Mouse (Mus musculus) liver, postnatal 0 days (tissue): Measurements from ENCODE around the gene Hnrnpdl. TPM values are rescaled to one million over a fixed set of nuclear protein-coding genes. Genes with fewer than 3 reads are reported as not detected.

Experiments used
- ATAC-seq: fragments of 200-750 bp; cut with Nextera tagmentation; 2 replicates; pipeline ENCODE4 v1.8.0; 2017; ENCODE audit warnings: mild to moderate bottlenecking, moderate library complexity
- DNase-seq: peaks from one replicate; pipeline ENCODE4 v3.0.0-alpha.2; 2016
- H3K27ac ChIP-seq: fragments of 300-500 bp; sonication (generic); 2 replicates; pipeline ENCODE4 v1.5.1; 2014; ENCODE audit warnings: antibody characterized with exemption, moderate library complexity, mild to moderate bottlenecking, low read depth
- H3K27me3 ChIP-seq: fragments of 300-500 bp; sonication (generic); 2 replicates; pipeline ENCODE4 v1.6.1; 2014; ENCODE audit warnings: low read length, control low read depth, mixed read lengths; ENCODE audit not compliant: insufficient read depth
- H3K36me3 ChIP-seq: fragments of 300-500 bp; sonication (generic); replicated peaks from 2 replicates; pipeline ENCODE4 v1.6.1; 2014; ENCODE audit warnings: mild to moderate bottlenecking, control low read depth, low read length, moderate library complexity, mixed read lengths; ENCODE audit not compliant: insufficient read depth
- H3K4me1 ChIP-seq: fragments of 300-500 bp; sonication (generic); 2 replicates; pipeline ENCODE4 v1.6.1; 2014; ENCODE audit warnings: antibody characterized with exemption, mild to moderate bottlenecking, control low read depth; ENCODE audit not compliant: insufficient read depth
- H3K4me2 ChIP-seq: fragments of 300-500 bp; sonication (generic); 2 replicates; pipeline ENCODE4 v1.6.1; 2014; ENCODE audit warnings: low read depth, mild to moderate bottlenecking, low read length, moderate library complexity, mixed read lengths
- H3K4me3 ChIP-seq: fragments of 300-500 bp; sonication (generic); 2 replicates; pipeline ENCODE4 v1.5.1; 2014; ENCODE audit warnings: low read depth, low read length
- H3K9ac ChIP-seq: fragments of 300-500 bp; sonication (generic); replicated peaks from 2 replicates; pipeline ENCODE4 v1.6.1; 2014; ENCODE audit warnings: mild to moderate bottlenecking, moderate library complexity
- H3K9me3 ChIP-seq: fragments of 300-500 bp; sonication (generic); 2 replicates; pipeline ENCODE4 v1.6.1; 2016; ENCODE audit warnings: mild to moderate bottlenecking, control low read depth, low read length, mixed read lengths
- CTCF ChIP-seq: sonication (generic); IDR thresholded peaks from 2 replicates; pipeline ENCODE4 v1.5.1; 2016; ENCODE audit warnings: antibody characterized with exemption, low read depth
- EP300 ChIP-seq: IDR thresholded peaks from 2 replicates; pipeline ENCODE4 v1.6.1; 2016; ENCODE audit warnings: antibody characterized with exemption, low read depth, mild to moderate bottlenecking
- WGBS: fragments of 180-500 bp; shearing (Covaris S2); extraction: QIAGEN DNeasy Blood & Tissue Kit; methylation state at CpG from one replicate; pipeline ENCODE4 v1.1.7; 2014; ENCODE audit not compliant: insufficient replicate concordance; 5-methylcytosine and 5-hydroxymethylcytosine counted together
- polyA plus RNA-seq: library from polyadenylated mRNA; unstranded; fragments of >200 nt; fragmentation: Nextera tagmentation; extraction: Ambion mirVana; gene quantifications from 2 replicates; pipeline ENCODE4 v1.2.1, GENCODE M21; 2015

The Hnrnpdl gene
- polyA plus RNA-seq, 1 experiment from 2014 or later: 33.3 TPM

GRCm38 (mm10) chr5:100006324-100007039, 33.0 kb downstream of the Hnrnpdl start:
- peaks cover 8% of the 10 kb centered on the region for H3K4me1 ChIP-seq
- no peaks in the 10 kb centered on the region for H3K9me3 ChIP-seq
- no peak overlapping the region for H3K9ac ChIP-seq
- no peak overlapping the region for H3K27ac ChIP-seq
- 69% methylated on average over 4 of the region's 4 CpGs for WGBS
- ATAC-seq (peak; percentile 36; the same call in 1 of the 2 replicates), DNase-seq (no peak)
- H3K4me2 ChIP-seq: no peak overlapping the region
- H3K27me3 ChIP-seq: no peaks in the 10 kb centered on the region
- no peaks in the 10 kb centered on the region for H3K36me3 ChIP-seq
- H3K4me3 ChIP-seq: no peak overlapping the region
- TF ChIP-seq CTCF: no peak
- TF ChIP-seq EP300: no peak

GRCm38 (mm10) chr5:100005896-100006295, 33.6 kb downstream of the Hnrnpdl start:
- H3K9ac ChIP-seq: no peak overlapping the region
- H3K9me3 ChIP-seq: no peaks in the 10 kb centered on the region
- H3K4me1 ChIP-seq: peaks cover 8% of the 10 kb centered on the region
- no peaks in the 10 kb centered on the region for H3K36me3 ChIP-seq
- TF ChIP-seq EP300 (no peak), CTCF (no peak)
- no peak for DNase-seq
- H3K27ac ChIP-seq: no peak overlapping the region
- no peaks in the 10 kb centered on the region for H3K27me3 ChIP-seq
- no peak overlapping the region for H3K4me3 ChIP-seq
- H3K4me2 ChIP-seq: no peak overlapping the region
- WGBS: 74% methylated on average over 6 of the region's 6 CpGs
- ATAC-seq: no peak

DNA sequence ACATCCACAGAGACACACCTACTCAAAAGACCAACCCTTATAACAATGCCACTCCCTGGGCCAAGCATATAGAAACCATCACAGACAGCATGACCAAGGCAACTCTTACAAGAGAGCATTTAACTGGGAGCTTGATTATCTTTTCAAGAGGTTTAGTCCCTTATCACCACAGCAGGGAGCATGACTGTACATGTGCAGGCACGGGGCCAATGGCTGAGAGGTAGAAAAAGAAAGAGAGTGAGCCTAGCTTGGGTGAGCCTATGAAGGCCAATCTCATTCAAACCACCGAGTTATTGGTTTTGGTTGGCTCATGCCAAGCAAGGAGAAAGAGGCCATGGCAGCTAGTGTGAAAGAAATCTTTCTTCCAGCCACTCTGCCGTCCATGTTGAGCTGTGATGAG, 34.0 kb downstream of the Hnrnpdl start:
- Histone ChIP-seq H3K27me3 (no peaks in the 10 kb centered on the region), H3K4me3 (no peak overlapping the region), H3K27ac (no peak overlapping the region), H3K9me3 (no peaks in the 10 kb centered on the region), H3K4me2 (no peak overlapping the region), H3K36me3 (no peaks in the 10 kb centered on the region), H3K9ac (no peak overlapping the region), H3K4me1 (peaks cover 8% of the 10 kb centered on the region)
- DNase-seq: peak; percentile 25
- ATAC-seq: peak; percentile 74
- TF ChIP-seq CTCF: no peak
- TF ChIP-seq EP300: no peak; the same call in 1 of the 2 replicates
- 47% methylated on average over 3 of the region's 3 CpGs for WGBS

- Histone ChIP-seq H3K4me2 (no peak overlapping the region), H3K4me3 (no peak overlapping the region), H3K9ac (no peak overlapping the region), H3K9me3 (no peaks in the 10 kb centered on the region), H3K4me1 (peaks cover 8% of the 10 kb centered on the region), H3K27me3 (no peaks in the 10 kb centered on the region), H3K27ac (no peak overlapping the region), H3K36me3 (no peaks in the 10 kb centered on the region)
- ATAC-seq (no peak), DNase-seq (no peak)
- 78% methylated on average over 4 of the region's 4 CpGs for WGBS
- TF ChIP-seq EP300 (no peak), CTCF (no peak)
Measured at GRCm38 (mm10) chr5:100003895-100004294, 35.6 kb downstream of the Hnrnpdl start.

- Histone ChIP-seq H3K27me3 (no peaks in the 10 kb centered on the region), H3K9ac (no peak overlapping the region), H3K27ac (no peak overlapping the region), H3K36me3 (no peaks in the 10 kb centered on the region), H3K4me3 (no peak overlapping the region), H3K4me1 (no peaks in the 10 kb centered on the region; the same call in 1 of the 2 replicates), H3K9me3 (peaks cover 2% of the 10 kb centered on the region; the same call in 1 of the 2 replicates), H3K4me2 (no peak overlapping the region)
- DNase-seq: no peak
- TF ChIP-seq EP300 (no peak), CTCF (no peak)
- 65% methylated on average over 8 of the region's 8 CpGs for WGBS
- ATAC-seq: 0 out of 2 replicates have a peak, but pooled peaks have one; percentile 8
Measured at GRCm38 (mm10) chr5:100000500-100000899, 39.0 kb downstream of the Hnrnpdl start.

DNA sequence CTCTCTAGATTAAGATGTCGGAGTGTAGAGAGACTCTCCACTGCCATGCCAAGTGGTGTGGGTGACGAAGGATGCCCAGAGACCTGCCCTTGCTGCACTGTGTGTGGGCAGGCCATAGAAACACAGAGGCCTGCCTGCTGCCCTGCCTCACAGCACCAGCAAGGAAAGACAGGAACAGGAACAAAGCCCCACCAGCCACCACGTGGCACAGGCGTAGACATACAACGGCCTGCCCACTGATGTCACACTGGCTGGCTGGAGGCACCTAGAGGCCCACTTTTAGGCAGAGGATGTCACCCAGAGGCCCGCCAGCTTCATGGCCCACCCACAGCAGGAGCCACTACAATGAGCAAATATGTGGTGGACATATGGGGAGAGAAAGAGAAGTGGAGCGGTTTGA, 39.4 kb downstream of the Hnrnpdl start:
- Histone ChIP-seq H3K27me3 (no peaks in the 10 kb centered on the region), H3K9ac (no peak overlapping the region), H3K27ac (no peak overlapping the region), H3K4me1 (0 out of 2 replicates have a peak, but pooled peaks cover under 1% of the 10 kb centered on the region), H3K9me3 (peaks cover 2% of the 10 kb centered on the region; the same call in 1 of the 2 replicates), H3K36me3 (no peaks in the 10 kb centered on the region), H3K4me2 (no peak overlapping the region), H3K4me3 (no peak overlapping the region)
- TF ChIP-seq CTCF (no peak), EP300 (no peak)
- WGBS: 55% methylated on average over 7 of the region's 7 CpGs
- DNase-seq (no peak), ATAC-seq (0 out of 2 replicates have a peak, but pooled peaks have one; percentile 10)
